Mouse (Mus musculus) liver, adult 2 months (tissue): ENCODE measurements around the gene Snx15. TPM values are rescaled to one million over a fixed set of nuclear protein-coding genes. Genes with fewer than 3 reads are reported as not detected.

ENCODE experiments used
- DNase-seq: peaks from one replicate; pipeline ENCODE4 v3.0.0-alpha.2; 2011; ENCODE audit warnings: low read depth, low spot score; ENCODE audit errors: extremely low read depth
- H3K27ac ChIP-seq: fragments of 200-500 bp; replicated peaks from 2 replicates; pipeline ENCODE4 v1.5.1; 2012; ENCODE audit warnings: low read depth, mild to moderate bottlenecking, control low read depth, inconsistent platforms, low read length; ENCODE audit not compliant: insufficient read depth
- H3K27me3 ChIP-seq: fragments of 200-500 bp; 2 replicates; pipeline ENCODE4 v1.6.1; 2012; ENCODE audit warnings: mild to moderate bottlenecking, moderate library complexity, low read length, inconsistent platforms; ENCODE audit not compliant: control insufficient read depth, insufficient read depth
- H3K36me3 ChIP-seq: fragments of 200-500 bp; 2 replicates; pipeline ENCODE4 v1.6.1; 2012; ENCODE audit warnings: low read length, inconsistent platforms; ENCODE audit not compliant: control insufficient read depth, insufficient read depth
- H3K4me1 ChIP-seq: fragments of 200-500 bp; 2 replicates; pipeline ENCODE4 v1.6.1; 2011; ENCODE audit warnings: low read length; ENCODE audit not compliant: control insufficient read depth, insufficient read depth
- H3K4me3 ChIP-seq: fragments of 200-500 bp; 2 replicates; pipeline ENCODE4 v1.5.1; 2011; ENCODE audit warnings: low read depth, mild to moderate bottlenecking, control low read depth, low read length, moderate library complexity; ENCODE audit not compliant: insufficient read depth
- H3K79me2 ChIP-seq: fragments of 200-500 bp; 2 replicates; pipeline ENCODE4 v1.6.1; 2012; ENCODE audit warnings: inconsistent platforms, mild to moderate bottlenecking, low read length, moderate library complexity; ENCODE audit not compliant: control insufficient read depth, insufficient read depth
- H3K9ac ChIP-seq: fragments of 200-500 bp; 2 replicates; pipeline ENCODE4 v1.6.1; 2012; ENCODE audit warnings: low read depth, mild to moderate bottlenecking, control low read depth, inconsistent platforms, low read length
- CTCF ChIP-seq: fragments of 200-500 bp; IDR thresholded peaks from 2 replicates; pipeline ENCODE4 v1.5.1; 2011; ENCODE audit warnings: low read depth, low read length, control low read depth
- POLR2A ChIP-seq: fragments of 200-500 bp; IDR thresholded peaks from 2 replicates; pipeline ENCODE4 v1.6.1; 2011; ENCODE audit warnings: low read length, control low read depth; ENCODE audit not compliant: insufficient read depth; ENCODE audit errors: extremely low read depth
- WGBS: fragments of 180-500 bp; shearing (Covaris S2); methylation state at CpG from one replicate; pipeline ENCODE4 v1.1.7; 2018; 5-methylcytosine and 5-hydroxymethylcytosine counted together
- polyA plus RNA-seq: library from polyadenylated mRNA; depleted of rRNA; stranded (reverse); fragments of >200 nt; gene quantifications from 2 replicates; pipeline ENCODE4 v1.2.3, GENCODE M21; 2012
- total RNA-seq: library from RNA; depleted of rRNA; stranded (reverse); fragments of >200 nt; gene quantifications from 2 replicates; pipeline ENCODE4 v1.2.3, GENCODE M21; 2014

Snx15 gene
- total and polyA plus RNA-seq, 2 experiments: 7.2 to 20.5 TPM

- H3K36me3 ChIP-seq: no peaks in the 10 kb centered on the region
- peaks cover 2% of the 10 kb centered on the region; the same call in 1 of the 2 replicates for H3K27me3 ChIP-seq
- TF ChIP-seq POLR2A (no peak), CTCF (no peak)
- no peak for DNase-seq
- no peaks in the 10 kb centered on the region for H3K4me1 ChIP-seq
- no peaks in the 10 kb centered on the region for H3K79me2 ChIP-seq
- H3K4me3 ChIP-seq: no peak overlapping the region
- WGBS: 82% methylated on average over 4 of the region's 4 CpGs
- no peak overlapping the region for H3K9ac ChIP-seq
- H3K27ac ChIP-seq: no peak overlapping the region
Observed at GRCm38 (mm10) chr19:6104476-6104875, 23.6 kb downstream of the Snx15 start.

GRCm38 (mm10) chr19:6102169-6102853 lies 25.8 kb downstream of the Snx15 start:
- no peak for TF ChIP-seq CTCF
- TF ChIP-seq POLR2A: no peak
- Histone ChIP-seq H3K27me3 (peaks cover 2% of the 10 kb centered on the region; the same call in 1 of the 2 replicates), H3K27ac (no peak overlapping the region), H3K4me3 (no peak overlapping the region), H3K36me3 (no peaks in the 10 kb centered on the region), H3K9ac (no peak overlapping the region), H3K4me1 (no peaks in the 10 kb centered on the region), H3K79me2 (no peaks in the 10 kb centered on the region)
- 69% methylated on average over 6 of the region's 6 CpGs for WGBS
- DNase-seq: no peak

- H3K27ac ChIP-seq: no peak overlapping the region
- no peaks in the 10 kb centered on the region for H3K36me3 ChIP-seq
- H3K9ac ChIP-seq: no peak overlapping the region
- no peaks in the 10 kb centered on the region for H3K79me2 ChIP-seq
- H3K4me1 ChIP-seq: no peaks in the 10 kb centered on the region
- no peaks in the 10 kb centered on the region for H3K27me3 ChIP-seq
- no peak for DNase-seq
- TF ChIP-seq POLR2A (no peak), CTCF (no peak)
- H3K4me3 ChIP-seq: no peak overlapping the region
- 63% methylated on average over 6 of the region's 6 CpGs for WGBS
Observed at GRCm38 (mm10) chr19:6101186-6101585, 26.9 kb downstream of the Snx15 start.

GRCm38 (mm10) chr19:6097847-6098246 lies 30.3 kb downstream of the Snx15 start:
- TF ChIP-seq POLR2A (no peak), CTCF (no peak)
- Histone ChIP-seq H3K9ac (no peak overlapping the region), H3K27me3 (no peaks in the 10 kb centered on the region), H3K79me2 (no peaks in the 10 kb centered on the region), H3K27ac (no peak overlapping the region), H3K4me3 (no peak overlapping the region), H3K4me1 (no peaks in the 10 kb centered on the region), H3K36me3 (no peaks in the 10 kb centered on the region)
- WGBS: 77% methylated on average over 3 of the region's 3 CpGs
- DNase-seq: no peak

- Histone ChIP-seq H3K27me3 (no peaks in the 10 kb centered on the region), H3K36me3 (no peaks in the 10 kb centered on the region), H3K79me2 (no peaks in the 10 kb centered on the region), H3K9ac (no peak within 1 kb of the TSS), H3K27ac (no peak within 1 kb of the TSS), H3K4me1 (no peaks in the 10 kb centered on the region), H3K4me3 (no peak within 1 kb of the TSS)
- no peak for TF ChIP-seq POLR2A
- TF ChIP-seq CTCF: no peak
- no peak for DNase-seq
- 91% methylated on average over 7 of the region's 7 CpGs for WGBS
Observed at GRCm38 (mm10) chr19:6094119-6094518, 34.0 kb downstream of the Snx15 start, which contains the start of gene AC131692.1. AC131692.1 (plus strand) TSS chr19:6094419.

- H3K9ac ChIP-seq: no peak overlapping the region
- H3K36me3 ChIP-seq: no peaks in the 10 kb centered on the region
- TF ChIP-seq CTCF (no peak), POLR2A (no peak)
- DNase-seq: no peak
- H3K27me3 ChIP-seq: no peaks in the 10 kb centered on the region
- 95% methylated on average over 13 of the region's 13 CpGs for WGBS
- H3K4me3 ChIP-seq: no peak overlapping the region
- peaks cover 2% of the 10 kb centered on the region for H3K4me1 ChIP-seq
- H3K27ac ChIP-seq: no peak overlapping the region
- H3K79me2 ChIP-seq: peaks cover 2% of the 10 kb centered on the region; the same call in 1 of the 2 replicates
Observed at GRCm38 (mm10) chr19:6088841-6089240, 39.3 kb downstream of the Snx15 start.
